Mouse (Mus musculus): Measurements from ENCODE around the gene Slc8a2. TPM values are rescaled to one million over a fixed set of nuclear protein-coding genes. Genes with fewer than 3 reads are reported as not detected.

Slc8a2 gene
- polyA plus RNA-seq, 1 experiment from 2014 or later, result 1.8 TPM

- POLR2A ChIA-PET, result interaction anchor here (0.8 kb wide), 1 partner anchor 75 kb away, joined by 3 read pairs; no protein-coding TSS in a partner anchor
- CTCF ChIA-PET, result interaction anchor here (1.0 to 4.5 kb wide), 5 partner anchors 9 to 79 kb away, joined by 3 to 30 read pairs (median 4); partner anchors contain the start of gene Meis3
- peaks cover 4% of the 10 kb centered on the region for H3K27me3 ChIP-seq
- in situ Hi-C loops (cut with MboI; ENCODE audit: low pct_unique_long_range_greater_than_20kb), result loop anchor here (5.0 kb wide), 1 partner anchor 70 kb away; no protein-coding TSS in a partner anchor
- no peak for ATAC-seq
- DNase-seq (ENCODE audit: low read depth, low spot score), result no peak
- TF ChIP-seq CTCF (IDR thresholded peaks at IDR 0.05), result no peak
Measured at GRCm38 (mm10) chr7:16192315-16192714, 62.7 kb downstream of the Slc8a2 start.

DNA sequence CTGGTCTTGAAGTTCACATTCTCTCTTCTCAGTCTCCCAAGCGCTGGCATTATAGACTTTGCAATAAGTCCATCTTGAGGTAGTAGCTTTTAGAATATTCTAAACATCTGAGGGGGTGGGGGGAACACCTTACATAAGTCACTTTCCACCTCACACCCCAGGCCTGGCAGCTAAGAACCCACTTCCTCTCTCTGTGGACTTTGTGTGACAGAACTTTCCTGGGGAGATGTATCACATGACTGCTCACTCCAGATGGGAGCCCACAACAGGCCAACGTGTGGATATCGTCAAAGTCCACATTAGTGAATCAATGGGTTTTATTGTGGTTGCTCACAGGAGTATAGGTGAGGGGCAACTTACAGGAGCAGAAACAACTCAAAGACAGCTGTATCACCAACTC lies 64.1 kb downstream of the Slc8a2 start:
- no peaks in the 10 kb centered on the region for H3K27me3 ChIP-seq
- DNase-seq (ENCODE audit: low read depth, low spot score), result no peak
- no peak for TF ChIP-seq CTCF (IDR thresholded peaks at IDR 0.05)
- no peak for ATAC-seq
- ChIA-PET POLR2A (interaction anchor here (0.7 kb wide), 1 partner anchor 20 kb away, joined by 4 read pairs; no protein-coding TSS in a partner anchor), CTCF (interaction anchor here (1.0 to 4.5 kb wide), 2 partner anchors 70 to 142 kb away, joined by 3 to 30 read pairs; no protein-coding TSS in a partner anchor)
- in situ Hi-C loops (cut with MboI; ENCODE audit: low pct_unique_long_range_greater_than_20kb), result loop anchor here (5.0 kb wide), 1 partner anchor 69 kb away; no protein-coding TSS in a partner anchor

DNA sequence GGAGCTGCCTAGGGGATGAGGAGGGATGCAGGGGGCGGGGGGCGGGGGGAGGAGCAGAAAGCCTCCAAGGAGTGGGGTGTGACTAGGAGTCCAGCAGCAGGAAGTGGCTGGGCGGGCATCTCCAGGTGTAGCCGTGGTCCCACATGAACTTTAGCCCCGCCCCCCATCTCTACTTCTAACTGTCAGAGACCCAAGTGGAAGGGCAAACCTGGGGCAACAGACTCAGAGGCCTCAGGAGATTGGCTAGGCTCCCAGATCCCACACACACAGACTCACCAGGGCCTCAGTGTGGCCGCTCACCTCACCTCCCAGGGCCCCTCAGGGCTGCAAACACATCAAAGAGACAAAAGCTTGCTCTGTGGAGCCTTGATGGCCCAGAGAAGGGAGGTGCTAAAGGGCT lies 67.0 kb downstream of the Slc8a2 start:
- DNase-seq (ENCODE audit: low read depth, low spot score) (no peak), ATAC-seq (no peak)
- CTCF ChIA-PET, result no interaction called here
- H3K27me3 ChIP-seq, result no peaks in the 10 kb centered on the region
- TF ChIP-seq CTCF (IDR thresholded peaks at IDR 0.05), result no peak
- POLR2A ChIA-PET, result interaction anchor here (0.7 kb wide), 1 partner anchor 33 kb away, joined by 6 read pairs; no protein-coding TSS in a partner anchor
- in situ Hi-C loops (cut with MboI; ENCODE audit: low pct_unique_long_range_greater_than_20kb), result no loop called here

- ChIA-PET CTCF (no interaction called here), POLR2A (no interaction called here)
- no peak for TF ChIP-seq CTCF (IDR thresholded peaks at IDR 0.05)
- no peaks in the 10 kb centered on the region for H3K27me3 ChIP-seq
- in situ Hi-C loops (cut with MboI; ENCODE audit: low pct_unique_long_range_greater_than_20kb), result no loop called here
- no peak for DNase-seq (ENCODE audit: low read depth, low spot score)
- ATAC-seq, result no peak
Measured at GRCm38 (mm10) chr7:16197166-16197565, 67.5 kb downstream of the Slc8a2 start.

GRCm38 (mm10) chr7:16198540-16198939 lies 68.9 kb downstream of the Slc8a2 start:
- ATAC-seq (no peak), DNase-seq (ENCODE audit: low read depth, low spot score) (no peak)
- no peak for TF ChIP-seq CTCF (IDR thresholded peaks at IDR 0.05)
- H3K27me3 ChIP-seq, result no peaks in the 10 kb centered on the region
- in situ Hi-C loops (cut with MboI; ENCODE audit: low pct_unique_long_range_greater_than_20kb), result no loop called here
- POLR2A ChIA-PET, result no interaction called here
- CTCF ChIA-PET, result no interaction called here

DNA sequence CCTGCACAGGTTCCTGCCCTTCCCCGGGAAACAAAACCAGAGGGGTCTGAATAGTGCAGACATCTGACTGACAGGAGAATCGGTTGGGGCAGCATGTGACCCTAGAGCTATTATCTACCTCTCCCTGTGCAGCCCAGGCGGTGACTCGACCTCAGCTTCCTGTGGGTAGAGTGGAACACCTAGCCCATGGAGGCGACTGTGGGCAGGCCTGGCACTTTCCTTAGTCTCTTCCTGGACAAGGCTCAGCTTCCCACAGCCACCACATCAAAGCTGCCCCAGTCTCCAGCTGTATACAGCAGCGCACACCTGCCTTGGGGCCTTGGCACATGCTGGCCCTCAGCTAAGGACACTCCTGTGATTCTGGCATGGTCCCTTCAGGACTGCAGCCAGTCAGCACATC lies 71.5 kb downstream of the Slc8a2 start:
- no peak for ATAC-seq
- ChIA-PET CTCF (no interaction called here), POLR2A (no interaction called here)
- in situ Hi-C loops (cut with MboI; ENCODE audit: low pct_unique_long_range_greater_than_20kb), result no loop called here
- H3K27me3 ChIP-seq, result no peaks in the 10 kb centered on the region
- no peak for TF ChIP-seq CTCF (IDR thresholded peaks at IDR 0.05)
- DNase-seq (ENCODE audit: low read depth, low spot score), result no peak

- no peak for DNase-seq (ENCODE audit: low read depth, low spot score)
- no peak for TF ChIP-seq CTCF (IDR thresholded peaks at IDR 0.05)
- CTCF ChIA-PET, result interaction anchor here (1.1 kb wide), 1 partner anchor 11 kb away, joined by 3 read pairs; no protein-coding TSS in a partner anchor
- in situ Hi-C loops (cut with MboI; ENCODE audit: low pct_unique_long_range_greater_than_20kb), result no loop called here
- H3K27me3 ChIP-seq, result no peaks in the 10 kb centered on the region
- POLR2A ChIA-PET, result no interaction called here
- ATAC-seq, result no peak
Measured at GRCm38 (mm10) chr7:16202756-16203504, 73.3 kb downstream of the Slc8a2 start.

DNA sequence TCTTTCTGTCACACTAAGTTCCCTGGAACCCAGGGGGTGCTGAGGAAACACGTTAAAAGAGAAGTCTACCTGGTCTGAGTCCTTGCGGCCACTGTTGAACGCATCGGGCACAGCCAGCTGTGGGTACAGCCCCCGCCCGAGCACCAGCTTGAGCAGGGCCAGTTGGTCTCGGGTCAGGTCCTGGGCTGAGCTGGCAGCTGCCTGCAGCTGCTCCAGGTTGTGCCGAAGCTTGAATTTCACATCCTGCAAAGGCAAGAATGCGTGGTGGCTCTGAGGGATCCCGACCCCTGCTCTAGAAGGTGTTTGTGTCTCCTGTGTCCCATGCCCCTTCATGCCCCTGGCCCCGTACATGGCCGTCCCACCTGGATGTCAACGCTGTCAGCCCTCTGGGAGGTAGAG lies 73.9 kb downstream of the Slc8a2 start:
- TF ChIP-seq CTCF (IDR thresholded peaks at IDR 0.05), result no peak
- CTCF ChIA-PET, result interaction anchor here (1.1 to 1.8 kb wide), 2 partner anchors 11 to 18 kb away, joined by 3 to 4 read pairs; partner anchors contain the start of gene Dhx34
- no peak for DNase-seq (ENCODE audit: low read depth, low spot score)
- in situ Hi-C loops (cut with MboI; ENCODE audit: low pct_unique_long_range_greater_than_20kb), result no loop called here
- ATAC-seq, result no peak
- H3K27me3 ChIP-seq, result no peaks in the 10 kb centered on the region
- POLR2A ChIA-PET, result no interaction called here

GRCm38 (mm10) chr7:16204791-16205190 lies 75.2 kb downstream of the Slc8a2 start:
- CTCF ChIA-PET, result interaction anchor here (1.8 kb wide), 1 partner anchor 17 kb away, joined by 4 read pairs; the partner anchor contains the start of gene Dhx34
- no peak for TF ChIP-seq CTCF (IDR thresholded peaks at IDR 0.05)
- POLR2A ChIA-PET, result interaction anchor here (0.6 kb wide), 1 partner anchor 63 kb away, joined by 3 read pairs; no protein-coding TSS in a partner anchor
- ATAC-seq, result no peak
- no peak for DNase-seq (ENCODE audit: low read depth, low spot score)
- no peaks in the 10 kb centered on the region for H3K27me3 ChIP-seq
- in situ Hi-C loops (cut with MboI; ENCODE audit: low pct_unique_long_range_greater_than_20kb), result no loop called here

- in situ Hi-C loops (cut with MboI; ENCODE audit: low pct_unique_long_range_greater_than_20kb), result no loop called here
- ChIA-PET CTCF (no interaction called here), POLR2A (interaction anchor here (0.6 to 1.2 kb wide), 3 partner anchors 15 to 62 kb away, joined by 3 to 5 read pairs (median 3); partner anchors contain the start of gene Dhx34)
- ATAC-seq (peak; percentile 42), DNase-seq (ENCODE audit: low read depth, low spot score) (no peak)
- H3K27me3 ChIP-seq, result no peaks in the 10 kb centered on the region
- TF ChIP-seq CTCF (IDR thresholded peaks at IDR 0.05), result no peak
Measured at GRCm38 (mm10) chr7:16207076-16207475, 77.5 kb downstream of the Slc8a2 start.

DNA sequence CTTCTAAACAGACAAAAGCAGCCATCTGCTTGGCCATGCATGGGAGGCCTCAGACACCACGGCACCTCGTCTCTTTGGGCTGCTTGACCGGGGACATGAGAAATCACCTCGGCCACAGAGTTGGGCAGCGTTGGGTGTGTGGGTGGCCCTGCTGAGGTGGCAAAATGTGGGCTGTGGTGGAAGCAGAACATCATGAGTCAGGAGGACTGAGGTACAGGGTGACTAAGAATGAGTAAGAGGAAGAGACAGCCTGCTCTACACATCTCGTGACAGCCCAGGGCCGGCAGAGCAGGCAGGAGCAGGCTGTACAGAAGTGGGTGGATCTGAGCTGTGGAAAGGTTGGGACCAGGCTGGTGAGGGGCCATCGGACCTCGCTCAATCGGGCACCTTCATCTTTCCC lies 77.9 kb downstream of the Slc8a2 start:
- ChIA-PET POLR2A (interaction anchor here (0.6 to 1.2 kb wide), 3 partner anchors 14 to 62 kb away, joined by 3 to 5 read pairs (median 3); partner anchors contain the start of gene Dhx34), CTCF (no interaction called here)
- no peaks in the 10 kb centered on the region for H3K27me3 ChIP-seq
- TF ChIP-seq CTCF (IDR thresholded peaks at IDR 0.05), result no peak
- in situ Hi-C loops (cut with MboI; ENCODE audit: low pct_unique_long_range_greater_than_20kb), result no loop called here
- DNase-seq (ENCODE audit: low read depth, low spot score) (peak; percentile 77), ATAC-seq (peak; percentile 96)

All from Patski (cell line).